Mouse (Mus musculus) CD4-positive, CD25-positive, alpha-beta regulatory T cell, adult 9 weeks (primary cell): ENCODE results near the gene Ripk4. TPM values are rescaled to one million over a fixed set of nuclear protein-coding genes. Genes with fewer than 3 reads are reported as not detected.

Experiments
- polyA plus RNA-seq: library from polyadenylated mRNA; unstranded; fragments of 100-300 nt; shearing (Covaris generic); gene quantifications from one replicate; pipeline ENCODE4 v1.2.1, GENCODE M21; 2017

The Ripk4 gene
- 0.10 TPM for polyA plus RNA-seq

DNA sequence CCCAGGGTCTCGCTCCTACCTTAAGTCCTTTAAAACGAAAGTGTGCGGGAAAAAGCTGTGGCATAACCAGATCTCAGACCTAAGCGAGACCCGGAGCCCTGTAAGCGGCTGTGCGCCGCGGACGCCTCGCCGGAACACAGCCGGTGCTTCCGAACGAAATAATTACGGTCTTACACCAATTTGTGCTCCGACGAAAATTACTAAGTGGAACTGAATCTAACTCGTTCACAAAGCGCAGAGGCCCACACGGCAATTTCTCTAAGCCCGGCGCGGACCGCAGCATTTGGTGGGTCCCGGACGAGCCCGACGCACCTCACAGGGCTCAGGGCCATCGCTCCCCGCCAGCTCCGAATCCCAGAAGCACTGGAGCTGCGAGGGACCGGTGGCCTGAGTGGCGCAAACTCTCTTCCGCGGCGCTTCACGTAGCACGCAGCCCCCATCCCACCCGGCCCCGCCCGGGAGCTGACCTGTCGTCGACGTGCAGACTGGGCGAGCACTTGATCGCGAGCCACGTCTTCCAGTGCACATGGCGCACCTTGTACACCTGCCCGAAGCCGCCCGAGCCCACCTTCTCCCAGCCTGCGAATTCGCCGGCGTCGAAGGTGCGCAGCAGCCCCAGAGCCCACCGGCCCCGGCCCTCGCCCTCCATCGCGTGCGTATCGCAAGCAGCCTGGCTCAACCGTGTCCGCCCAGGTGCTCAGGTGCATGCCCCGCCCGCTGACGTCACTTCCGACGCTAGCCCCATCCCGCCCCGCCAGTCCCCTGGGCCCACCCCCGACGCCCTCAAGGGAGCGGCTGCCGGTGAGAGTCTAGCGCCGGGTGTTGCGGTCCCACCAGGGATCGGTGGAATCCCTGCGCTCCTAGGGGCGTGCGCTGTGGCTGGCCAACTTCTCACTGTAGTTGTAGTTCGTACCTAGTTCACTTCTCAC lies at the start of gene Ripk4:
Gene Ripk4 (minus strand): TSS at position 727 of the 929 bp plus-strand sequence.

Other genes with a start within 250 kb of the Ripk4 start
- 2.1 TPM for gene Fam3b, start 249.0 kb downstream of the Ripk4 start, polyA plus RNA-seq
- gene Tmprss2, start 152.6 kb downstream of the Ripk4 start, polyA plus RNA-seq: not detected
- 23.1 TPM for gene Prdm15, start 88.1 kb upstream of the Ripk4 start, polyA plus RNA-seq
- 7.0 TPM for gene C2cd2, start 198.8 kb upstream of the Ripk4 start, polyA plus RNA-seq
- gene Zbtb21, start 198.8 kb upstream of the Ripk4 start, polyA plus RNA-seq: 18.8 TPM
- 44.2 TPM for gene B230307C23Rik, start 233.5 kb upstream of the Ripk4 start, polyA plus RNA-seq